Mouse (Mus musculus): ENCODE data around the gene Duxbl1. TPM values are rescaled to one million over a fixed set of nuclear protein-coding genes. Genes with fewer than 3 reads are reported as not detected.
"Not testable (repeated sequence)": the region's sequence is repeated elsewhere in the genome, so short reads cannot be mapped to it uniquely, and the experiment has no call there.

Duxbl1 gene
- polyA plus RNA-seq (2014; fragmentation: Nextera tagmentation; extraction: Ambion mirVana), result 1.6 and 1.9 TPM in 2 replicates

GRCm38 (mm10) chr14:25978371-25979241 lies at the start of gene Duxbl1:
Duxbl1 (plus strand) TSS chr14:25978577.
- peak within 1 kb of the TSS; percentile 18; the same call in 1 of the 2 replicates for H3K4me3 ChIP-seq (replicated peaks; ENCODE audit: low read length)
- peak within 1 kb of the TSS; percentile 49 for H3K4me2 ChIP-seq (replicated peaks)
- not testable (repeated sequence) for H3K36me3 ChIP-seq (replicated peaks; ENCODE audit: control insufficient read depth, insufficient read depth); DNase-seq (ENCODE audit: low spot score); H3K4me1 ChIP-seq (replicated peaks; ENCODE audit: control insufficient read depth, insufficient read depth, low read length); H3K27me3 ChIP-seq (ENCODE audit: control insufficient read depth, insufficient read depth, low read length); H3K9me3 ChIP-seq (ENCODE audit: control insufficient read depth, low read length)
- peak; percentile 93 for ATAC-seq (ENCODE audit: low FRiP score)
- WGBS, result no CpG with 5 or more reads among the region's 25 CpGs
- peak within 1 kb of the TSS; percentile 44; the same call in 1 of the 2 replicates for H3K9ac ChIP-seq
- H3K27ac ChIP-seq, result peak within 1 kb of the TSS; percentile 94

DNA sequence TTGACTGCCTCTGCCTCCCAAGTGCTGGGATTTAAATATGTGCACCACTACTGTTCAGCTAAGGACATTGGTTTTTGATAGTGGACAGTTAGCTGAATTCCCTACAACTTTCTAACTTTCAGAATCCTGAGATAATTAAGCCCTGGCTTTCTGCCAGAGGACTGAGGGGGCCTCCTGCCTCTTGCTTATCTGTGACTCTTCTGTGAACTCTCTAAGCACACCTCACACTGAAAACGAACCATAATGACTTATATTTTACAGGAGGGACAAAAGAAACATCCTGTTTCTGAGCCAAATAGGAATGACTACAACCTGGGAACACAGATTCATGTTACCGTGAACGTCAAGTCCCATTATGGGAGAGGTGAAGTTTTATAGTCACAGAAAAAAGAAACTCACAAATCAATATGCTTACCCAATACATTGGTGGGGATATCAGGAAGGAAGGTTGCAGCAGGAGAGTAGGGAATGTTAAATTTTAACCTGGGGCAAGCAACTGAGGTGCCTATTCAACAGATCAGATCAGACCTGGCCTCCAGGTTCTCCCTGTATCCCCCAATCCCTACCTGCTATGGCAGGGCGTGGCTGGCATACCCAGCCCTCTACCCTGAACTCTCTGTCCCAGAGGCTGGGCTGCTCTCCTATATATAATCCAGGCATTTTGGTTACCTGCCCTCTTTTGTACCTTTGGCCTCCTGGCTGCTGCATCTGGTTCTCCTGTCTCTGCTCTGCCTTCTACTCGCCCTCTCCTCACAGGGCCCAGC lies 41.3 kb upstream of the Duxbl1 start:
- ATAC-seq (ENCODE audit: low FRiP score); H3K4me2 ChIP-seq (replicated peaks); H3K9ac ChIP-seq; H3K9me3 ChIP-seq (ENCODE audit: control insufficient read depth, low read length); H3K27ac ChIP-seq; H3K4me3 ChIP-seq (replicated peaks; ENCODE audit: low read length); H3K4me1 ChIP-seq (replicated peaks; ENCODE audit: control insufficient read depth, insufficient read depth, low read length); H3K27me3 ChIP-seq (ENCODE audit: control insufficient read depth, insufficient read depth, low read length); H3K36me3 ChIP-seq (replicated peaks; ENCODE audit: control insufficient read depth, insufficient read depth); DNase-seq (ENCODE audit: low spot score): not testable (repeated sequence)
- WGBS, result no CpG with 5 or more reads among the region's 5 CpGs

DNA sequence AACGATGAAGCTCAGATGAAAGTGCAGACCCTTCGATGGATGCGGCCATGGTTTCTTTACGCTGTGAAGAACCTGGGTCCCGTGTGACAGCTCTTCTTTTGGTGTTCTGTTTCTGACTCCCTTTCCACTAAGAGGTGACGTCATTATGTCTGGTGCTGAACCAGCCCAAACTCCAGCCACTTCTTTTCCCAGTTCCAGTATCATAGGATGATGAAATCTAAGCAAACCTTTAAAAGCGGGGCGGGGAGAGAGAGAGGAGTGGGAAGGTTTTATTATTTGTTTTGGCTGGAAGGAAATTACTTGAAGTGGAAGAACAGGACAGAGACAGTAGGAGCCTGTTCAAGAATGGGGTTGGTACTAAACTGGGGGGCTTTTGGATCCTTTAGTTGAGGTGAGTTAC lies 40.4 kb upstream of the Duxbl1 start, which contains the start of gene Cphx1:
Gene Cphx1 (plus strand): TSS at position 301 of the 400 bp plus-strand sequence.
- not testable (repeated sequence) for ATAC-seq (ENCODE audit: low FRiP score); H3K4me2 ChIP-seq (replicated peaks); H3K9me3 ChIP-seq (ENCODE audit: control insufficient read depth, low read length); DNase-seq (ENCODE audit: low spot score); H3K9ac ChIP-seq; H3K4me3 ChIP-seq (replicated peaks; ENCODE audit: low read length); H3K4me1 ChIP-seq (replicated peaks; ENCODE audit: control insufficient read depth, insufficient read depth, low read length); H3K27ac ChIP-seq; H3K27me3 ChIP-seq (ENCODE audit: control insufficient read depth, insufficient read depth, low read length); H3K36me3 ChIP-seq (replicated peaks; ENCODE audit: control insufficient read depth, insufficient read depth)
- WGBS, result no CpG with 5 or more reads among the region's 8 CpGs

GRCm38 (mm10) chr14:25957861-25958260 lies 20.5 kb upstream of the Duxbl1 start:
- not testable (repeated sequence) for H3K4me1 ChIP-seq (replicated peaks; ENCODE audit: control insufficient read depth, insufficient read depth, low read length); H3K36me3 ChIP-seq (replicated peaks; ENCODE audit: control insufficient read depth, insufficient read depth); ATAC-seq (ENCODE audit: low FRiP score); H3K27me3 ChIP-seq (ENCODE audit: control insufficient read depth, insufficient read depth, low read length); H3K9me3 ChIP-seq (ENCODE audit: control insufficient read depth, low read length); H3K27ac ChIP-seq; H3K9ac ChIP-seq; H3K4me2 ChIP-seq (replicated peaks); DNase-seq (ENCODE audit: low spot score); H3K4me3 ChIP-seq (replicated peaks; ENCODE audit: low read length)
- no CpG with 5 or more reads among the region's 3 CpGs for WGBS

DNA sequence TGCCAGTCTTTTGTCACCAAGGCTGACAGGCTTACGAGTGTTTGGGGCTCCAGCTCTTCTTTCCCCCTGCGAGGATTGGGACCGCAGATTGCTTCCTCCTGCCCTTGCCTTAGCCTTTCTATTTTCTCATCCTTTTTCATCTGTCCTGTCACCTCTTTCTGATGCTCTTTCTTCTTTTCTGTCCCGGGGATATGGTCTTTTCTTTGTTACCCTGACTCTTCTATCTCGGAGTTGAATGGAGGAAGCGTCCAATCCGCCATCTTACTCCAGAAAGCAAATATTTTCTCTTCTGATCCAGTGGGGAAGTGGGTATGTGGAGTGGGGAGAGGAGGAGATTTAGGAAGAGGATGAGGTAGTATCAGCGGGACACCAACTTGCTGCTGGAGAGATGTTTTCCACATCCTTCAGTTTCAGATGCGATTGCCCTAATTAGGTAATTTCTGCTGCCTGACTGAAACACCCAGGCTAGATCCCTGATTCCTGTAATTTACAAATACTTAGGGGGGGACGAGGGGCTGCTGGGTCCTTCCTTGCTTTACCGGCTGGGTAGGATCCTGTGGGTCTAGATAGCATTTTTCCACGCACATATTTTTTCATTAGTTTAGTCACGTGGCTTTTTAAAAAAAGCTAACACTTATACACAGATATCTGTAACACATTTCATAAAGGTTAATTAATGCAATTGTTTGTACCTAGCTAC lies 1.0 kb downstream of the Duxbl1 start:
- H3K4me2 ChIP-seq (replicated peaks), result peak overlapping the region; percentile 49
- not testable (repeated sequence) for H3K9me3 ChIP-seq (ENCODE audit: control insufficient read depth, low read length); H3K4me1 ChIP-seq (replicated peaks; ENCODE audit: control insufficient read depth, insufficient read depth, low read length); DNase-seq (ENCODE audit: low spot score); H3K27me3 ChIP-seq (ENCODE audit: control insufficient read depth, insufficient read depth, low read length); H3K36me3 ChIP-seq (replicated peaks; ENCODE audit: control insufficient read depth, insufficient read depth)
- ATAC-seq (ENCODE audit: low FRiP score), result peak; percentile 29
- 2% methylated on average over 6 of the region's 13 CpGs for WGBS
- H3K9ac ChIP-seq, result peak overlapping the region; percentile 44; the same call in 1 of the 2 replicates
- peak overlapping the region; percentile 94 for H3K27ac ChIP-seq
- H3K4me3 ChIP-seq (replicated peaks; ENCODE audit: low read length), result peak overlapping the region; percentile 18; the same call in 1 of the 2 replicates

DNA sequence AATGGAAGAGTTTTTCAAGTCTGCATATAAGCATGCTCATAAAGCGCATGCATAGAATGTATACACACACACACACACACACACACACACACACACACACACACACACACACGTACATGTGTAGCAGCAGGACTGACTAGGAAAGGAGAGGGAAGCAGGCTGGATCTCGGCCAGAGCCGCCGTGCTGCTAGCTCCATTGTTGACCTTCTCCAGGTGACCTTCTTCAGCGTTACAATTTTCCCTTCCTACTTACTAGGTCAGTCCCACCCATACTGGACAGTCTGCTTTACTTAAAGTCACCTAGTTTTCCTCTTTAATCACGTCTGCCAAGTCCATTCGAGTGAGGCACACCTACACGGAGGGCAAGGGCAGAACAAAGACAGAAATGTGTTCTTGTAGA lies 3.5 kb downstream of the Duxbl1 start:
- H3K36me3 ChIP-seq (replicated peaks; ENCODE audit: control insufficient read depth, insufficient read depth); H3K27ac ChIP-seq; H3K4me2 ChIP-seq (replicated peaks); H3K4me1 ChIP-seq (replicated peaks; ENCODE audit: control insufficient read depth, insufficient read depth, low read length); H3K4me3 ChIP-seq (replicated peaks; ENCODE audit: low read length); H3K9ac ChIP-seq; H3K9me3 ChIP-seq (ENCODE audit: control insufficient read depth, low read length); ATAC-seq (ENCODE audit: low FRiP score); H3K27me3 ChIP-seq (ENCODE audit: control insufficient read depth, insufficient read depth, low read length); DNase-seq (ENCODE audit: low spot score): not testable (repeated sequence)
- 79% methylated on average over 7 of the region's 9 CpGs for WGBS

GRCm38 (mm10) chr14:26007462-26007861 lies 29.1 kb downstream of the Duxbl1 start:
- not testable (repeated sequence) for ATAC-seq (ENCODE audit: low FRiP score)

DNA sequence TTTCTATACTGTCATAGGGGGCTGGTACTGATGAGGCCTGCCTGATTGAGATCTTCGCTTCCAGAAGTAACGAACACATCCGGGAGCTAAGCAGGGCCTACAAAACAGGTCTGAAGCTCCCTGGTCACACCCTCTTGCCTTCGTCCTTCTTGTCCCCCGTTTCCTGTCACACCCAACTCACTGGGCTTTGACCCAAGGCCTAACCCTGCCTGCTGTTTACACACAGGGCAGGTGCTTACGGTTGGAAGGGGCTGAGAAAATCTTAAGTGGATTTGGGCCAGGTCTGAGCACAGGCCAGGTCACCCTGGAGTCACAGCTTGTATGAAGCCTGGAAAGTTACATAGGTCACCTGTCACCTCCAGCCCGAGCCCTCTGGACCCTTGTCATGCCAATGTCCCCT lies 38.0 kb downstream of the Duxbl1 start:
- H3K36me3 ChIP-seq (replicated peaks; ENCODE audit: control insufficient read depth, insufficient read depth); DNase-seq (ENCODE audit: low spot score); H3K4me3 ChIP-seq (replicated peaks; ENCODE audit: low read length); H3K4me2 ChIP-seq (replicated peaks); H3K4me1 ChIP-seq (replicated peaks; ENCODE audit: control insufficient read depth, insufficient read depth, low read length); H3K9ac ChIP-seq; H3K27ac ChIP-seq; H3K27me3 ChIP-seq (ENCODE audit: control insufficient read depth, insufficient read depth, low read length); ATAC-seq (ENCODE audit: low FRiP score); H3K9me3 ChIP-seq (ENCODE audit: control insufficient read depth, low read length): not testable (repeated sequence)
- no CpG with 5 or more reads among the region's 7 CpGs for WGBS

More at GRCm38 (mm10) chr14:26007462-26007861, 29.1 kb downstream of the Duxbl1 start:
- not testable (repeated sequence) for H3K4me1 ChIP-seq (replicated peaks; ENCODE audit: control insufficient read depth, insufficient read depth, low read length); H3K27me3 ChIP-seq (ENCODE audit: control insufficient read depth, insufficient read depth, low read length); H3K36me3 ChIP-seq (replicated peaks; ENCODE audit: control insufficient read depth, insufficient read depth); DNase-seq (ENCODE audit: low spot score); H3K9ac ChIP-seq; H3K4me3 ChIP-seq (replicated peaks; ENCODE audit: low read length); H3K4me2 ChIP-seq (replicated peaks); H3K9me3 ChIP-seq (ENCODE audit: control insufficient read depth, low read length); H3K27ac ChIP-seq
- WGBS, result no CpG with 5 or more reads among the region's 2 CpGs

DNA sequence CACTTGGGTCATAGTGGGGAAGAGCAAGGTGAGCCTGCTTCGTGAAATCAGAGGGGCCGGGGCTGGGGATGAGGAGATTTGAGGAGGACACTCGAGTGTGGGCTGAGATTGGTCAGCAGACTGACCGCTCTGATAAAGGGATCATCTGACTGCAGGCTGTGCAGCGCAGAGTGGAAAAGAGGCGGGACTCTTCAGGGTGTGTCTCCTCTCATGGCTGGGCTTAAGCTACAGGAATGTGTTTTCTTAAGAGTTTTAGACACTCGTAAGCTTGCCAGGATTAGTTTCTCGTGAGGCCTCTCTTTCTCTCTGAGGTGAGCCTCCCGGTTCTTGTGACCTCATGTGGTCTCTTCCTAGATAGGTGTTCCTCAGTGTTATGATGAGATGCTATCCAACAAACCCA lies 43.2 kb downstream of the Duxbl1 start:
- not testable (repeated sequence) for H3K27me3 ChIP-seq (ENCODE audit: control insufficient read depth, insufficient read depth, low read length); DNase-seq (ENCODE audit: low spot score); H3K4me2 ChIP-seq (replicated peaks); H3K9me3 ChIP-seq (ENCODE audit: control insufficient read depth, low read length); H3K4me1 ChIP-seq (replicated peaks; ENCODE audit: control insufficient read depth, insufficient read depth, low read length); H3K9ac ChIP-seq; H3K4me3 ChIP-seq (replicated peaks; ENCODE audit: low read length); H3K36me3 ChIP-seq (replicated peaks; ENCODE audit: control insufficient read depth, insufficient read depth); ATAC-seq (ENCODE audit: low FRiP score); H3K27ac ChIP-seq
- WGBS, result no CpG with 5 or more reads among the region's 9 CpGs

Data from hindbrain, embryonic 14.5 days (tissue).